Mouse (Mus musculus): ENCODE data around the gene Celf2.

The Celf2 gene

GRCm38 (mm10) chr2:7083489-7084090 is 425.8 kb downstream of the Celf2 start:
- DNase-seq (ENCODE audit: extremely low read depth, low read depth) = no peak

GRCm38 (mm10) chr2:7082376-7083025 is 426.9 kb downstream of the Celf2 start:
- DNase-seq (ENCODE audit: extremely low read depth, low read depth) = no peak

- DNase-seq (ENCODE audit: extremely low read depth, low read depth) = no peak
Observed at GRCm38 (mm10) chr2:7080794-7081783, 428.3 kb downstream of the Celf2 start.

GRCm38 (mm10) chr2:7080086-7080485 is 429.3 kb downstream of the Celf2 start:
- no peak for DNase-seq (ENCODE audit: extremely low read depth, low read depth)

GRCm38 (mm10) chr2:7079390-7079789 is 430.0 kb downstream of the Celf2 start:
- no peak for DNase-seq (ENCODE audit: extremely low read depth, low read depth)

GRCm38 (mm10) chr2:7073730-7074129 is 435.6 kb downstream of the Celf2 start:
- no peak for DNase-seq (ENCODE audit: extremely low read depth, low read depth)

GRCm38 (mm10) chr2:7072344-7073265 is 436.8 kb downstream of the Celf2 start:
- no peak for DNase-seq (ENCODE audit: extremely low read depth, low read depth)

GRCm38 (mm10) chr2:7069458-7069857 is 439.9 kb downstream of the Celf2 start:
- DNase-seq (ENCODE audit: extremely low read depth, low read depth) = no peak

GRCm38 (mm10) chr2:7068281-7068680 is 441.1 kb downstream of the Celf2 start:
- DNase-seq (ENCODE audit: extremely low read depth, low read depth) = no peak

- DNase-seq (ENCODE audit: extremely low read depth, low read depth) = no peak
Observed at GRCm38 (mm10) chr2:7063574-7064192, 445.7 kb downstream of the Celf2 start.

GRCm38 (mm10) chr2:7060490-7061105 is 448.8 kb downstream of the Celf2 start:
- no peak for DNase-seq (ENCODE audit: extremely low read depth, low read depth)

GRCm38 (mm10) chr2:7056401-7056800 is 453.0 kb downstream of the Celf2 start:
- DNase-seq (ENCODE audit: extremely low read depth, low read depth) = no peak

- DNase-seq (ENCODE audit: extremely low read depth, low read depth) = no peak
Observed at GRCm38 (mm10) chr2:7055958-7056357, 453.4 kb downstream of the Celf2 start.

GRCm38 (mm10) chr2:7051090-7051489 is 458.3 kb downstream of the Celf2 start:
- no peak for DNase-seq (ENCODE audit: extremely low read depth, low read depth)

GRCm38 (mm10) chr2:7046155-7046554 is 463.2 kb downstream of the Celf2 start:
- DNase-seq (ENCODE audit: extremely low read depth, low read depth) = no peak

- no peak for DNase-seq (ENCODE audit: extremely low read depth, low read depth)
Observed at GRCm38 (mm10) chr2:7045531-7045930, 463.8 kb downstream of the Celf2 start.

- DNase-seq (ENCODE audit: extremely low read depth, low read depth) = no peak
Observed at GRCm38 (mm10) chr2:7043770-7044459, 465.4 kb downstream of the Celf2 start.

- DNase-seq (ENCODE audit: extremely low read depth, low read depth) = no peak
Observed at GRCm38 (mm10) chr2:7040940-7041339, 468.4 kb downstream of the Celf2 start.

GRCm38 (mm10) chr2:7038991-7039390 is 470.4 kb downstream of the Celf2 start:
- no peak for DNase-seq (ENCODE audit: extremely low read depth, low read depth)
